Mouse (Mus musculus): ENCODE data around the gene Grsf1. TPM values are rescaled to one million over a fixed set of nuclear protein-coding genes. Genes with fewer than 3 reads are reported as not detected.

Grsf1 gene
- polyA plus RNA-seq, 1 experiment: 67.5 TPM

GRCm38 (mm10) chr5:88627545-88627944, 48.4 kb downstream of the Grsf1 start:
- TF ChIP-seq CTCF (IDR thresholded peaks at IDR 0.05; ENCODE audit: borderline replicate concordance, extremely low read depth, insufficient read depth, insufficient read length): no peak
- TF ChIP-seq POLR2A (IDR thresholded peaks at IDR 0.05; ENCODE audit: borderline replicate concordance, extremely low read depth, insufficient read depth, insufficient read length, poor library complexity, severe bottlenecking): no peak
- no peak for DNase-seq (ENCODE audit: low read depth)

DNA sequence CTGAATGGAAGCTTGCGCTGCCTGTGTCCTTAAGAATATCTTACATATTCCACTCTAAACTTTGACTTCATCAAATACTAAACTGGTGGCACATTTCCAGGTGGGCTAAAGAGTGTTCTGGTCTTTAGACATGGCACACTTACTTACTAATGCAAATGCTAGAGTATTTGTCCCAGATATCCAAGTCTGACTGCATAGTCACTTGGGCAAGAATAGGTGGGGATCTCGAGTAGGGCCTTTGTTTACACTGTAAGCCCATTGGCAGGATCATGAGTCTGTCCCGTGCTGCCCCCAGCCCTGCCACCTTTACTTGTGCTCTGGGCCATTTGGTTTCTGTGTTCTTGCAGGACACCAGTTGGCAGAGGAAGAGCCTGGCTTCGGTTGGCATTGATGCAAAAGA, 59.0 kb downstream of the Grsf1 start:
- DNase-seq (ENCODE audit: low read depth): no peak
- TF ChIP-seq POLR2A (IDR thresholded peaks at IDR 0.05; ENCODE audit: borderline replicate concordance, extremely low read depth, insufficient read depth, insufficient read length, poor library complexity, severe bottlenecking): no peak
- TF ChIP-seq CTCF (IDR thresholded peaks at IDR 0.05; ENCODE audit: borderline replicate concordance, extremely low read depth, insufficient read depth, insufficient read length): no peak

DNA sequence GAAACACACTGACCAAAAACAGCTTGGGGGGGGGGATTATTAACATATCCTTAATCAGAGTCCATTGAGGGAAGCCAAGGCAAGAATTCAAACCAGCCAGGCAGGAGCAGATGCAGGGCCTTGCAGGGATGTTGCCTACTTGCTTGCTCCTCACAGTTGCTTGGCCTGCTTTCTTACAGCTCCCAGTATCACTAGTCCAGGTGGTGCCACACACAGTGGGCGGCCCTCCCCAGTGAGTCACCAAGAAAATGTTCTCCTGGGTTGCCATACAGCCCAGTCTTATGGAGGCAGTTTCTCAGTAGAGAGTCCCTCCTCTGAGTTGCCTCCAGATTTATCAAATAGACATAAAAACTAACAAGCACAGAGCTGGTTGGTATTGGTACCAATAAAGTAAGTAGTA, 61.8 kb downstream of the Grsf1 start:
- no peak for TF ChIP-seq CTCF (IDR thresholded peaks at IDR 0.05; ENCODE audit: borderline replicate concordance, extremely low read depth, insufficient read depth, insufficient read length)
- no peak for TF ChIP-seq POLR2A (IDR thresholded peaks at IDR 0.05; ENCODE audit: borderline replicate concordance, extremely low read depth, insufficient read depth, insufficient read length, poor library complexity, severe bottlenecking)
- DNase-seq (ENCODE audit: low read depth): no peak

Other genes with a start within 250 kb of the Grsf1 start
- gene Ambn, start 220.2 kb downstream of the Grsf1 start, polyA plus RNA-seq (2012; rRNA removed): 0.41 TPM in 1 of 2 replicates, not detected in the other
- not detected in 2 replicates for gene Enam, start 188.2 kb downstream of the Grsf1 start, polyA plus RNA-seq (2012; rRNA removed)
- 0.96 and 1.1 TPM in 2 replicates for gene Jchain, start 148.3 kb downstream of the Grsf1 start, polyA plus RNA-seq (2012; rRNA removed)
- gene Utp3, start 121.7 kb downstream of the Grsf1 start, polyA plus RNA-seq (2012; rRNA removed): 24.4 and 31.7 TPM in 2 replicates
- 121 and 180 TPM in 2 replicates for gene Rufy3, start 111.1 kb downstream of the Grsf1 start, polyA plus RNA-seq (2012; rRNA removed)
- gene Mob1b, start 44.7 kb upstream of the Grsf1 start, polyA plus RNA-seq (2012; rRNA removed): 14.1 and 16.6 TPM in 2 replicates
- 41.3 and 51.2 TPM in 2 replicates for gene Dck, start 88.8 kb upstream of the Grsf1 start, polyA plus RNA-seq (2012; rRNA removed)
- 2.5 and 6.3 TPM in 2 replicates for gene Slc4a4, start 210.6 kb upstream of the Grsf1 start, polyA plus RNA-seq (2012; rRNA removed)

All from brain, embryonic 14.5 days (tissue).